Mouse (Mus musculus) heart, embryonic 12.5 days (tissue): ENCODE measurements at regions not wholly inside any gene's neighbourhood (a gene's known extent, or its start where the extent isn't known, plus 50 kb on each side); places are given as distances from the start of the nearest gene placed in this dataset.

ENCODE experiments used
- ATAC-seq: fragments of 200-750 bp; cut with Nextera tagmentation; 2 replicates; pipeline ENCODE4 v1.8.0; 2017; ENCODE audit warnings: moderate TSS enrichment, moderate library complexity; ENCODE audit not compliant: insufficient number of reproducible peaks, low FRiP score
- H3K27ac ChIP-seq: fragments of 300-500 bp; sonication (generic); 2 replicates; pipeline ENCODE4 v1.5.1; 2016; ENCODE audit warnings: mild to moderate bottlenecking, moderate library complexity; ENCODE audit not compliant: poor library complexity, severe bottlenecking
- H3K27me3 ChIP-seq: fragments of 300-500 bp; sonication (generic); replicated peaks from 2 replicates; pipeline ENCODE4 v1.6.1; 2016; ENCODE audit warnings: mild to moderate bottlenecking, moderate library complexity
- H3K36me3 ChIP-seq: fragments of 300-500 bp; sonication (generic); 2 replicates; pipeline ENCODE4 v1.6.1; 2016; ENCODE audit warnings: mild to moderate bottlenecking, moderate library complexity
- H3K4me1 ChIP-seq: fragments of 300-500 bp; sonication (generic); replicated peaks from 2 replicates; pipeline ENCODE4 v1.6.1; 2016; ENCODE audit warnings: mild to moderate bottlenecking
- H3K4me2 ChIP-seq: fragments of 300-500 bp; sonication (generic); 2 replicates; pipeline ENCODE4 v1.6.1; 2016; ENCODE audit warnings: mild to moderate bottlenecking, moderate library complexity
- H3K4me3 ChIP-seq: fragments of 300-500 bp; sonication (generic); 2 replicates; pipeline ENCODE4 v1.5.1; 2016; ENCODE audit warnings: mild to moderate bottlenecking
- H3K9ac ChIP-seq: fragments of 300-500 bp; sonication (generic); 2 replicates; pipeline ENCODE4 v1.6.1; 2016; ENCODE audit warnings: mild to moderate bottlenecking, moderate library complexity
- H3K9me3 ChIP-seq: fragments of 300-500 bp; sonication (generic); replicated peaks from 2 replicates; pipeline ENCODE4 v1.6.1; 2016; ENCODE audit warnings: mild to moderate bottlenecking, moderate library complexity
- WGBS: fragments of 180-500 bp; shearing (Covaris S2); methylation state at CpG from one replicate; pipeline ENCODE4 v1.1.7; 2016; 5-methylcytosine and 5-hydroxymethylcytosine counted together

- Histone ChIP-seq H3K4me3 (no peak overlapping the region), H3K27ac (no peak overlapping the region), H3K4me2 (no peak overlapping the region), H3K9me3 (0 out of 2 replicates have a peak, but pooled peaks cover 5% of the 10 kb centered on the region), H3K9ac (no peak overlapping the region), H3K36me3 (no peaks in the 10 kb centered on the region), H3K27me3 (peaks cover 36% of the 10 kb centered on the region), H3K4me1 (0 out of 2 replicates have a peak, but pooled peaks cover 5% of the 10 kb centered on the region)
- 71% methylated on average over 8 of the region's 8 CpGs for WGBS
- no peak for ATAC-seq
These were observed 193.6 kb upstream of the Six2 start for GRCm38 (mm10) chr17:85881636-85882170.

- no peak for ATAC-seq
- peaks cover 36% of the 10 kb centered on the region for H3K27me3 ChIP-seq
- WGBS: 63% methylated on average over 5 of the region's 5 CpGs
These were observed 193.0 kb upstream of the Six2 start for GRCm38 (mm10) chr17:85881046-85881445.

GRCm38 (mm10) chr17:85877426-85877825 lies 189.4 kb upstream of the Six2 start:
- 36% methylated on average over 3 of the region's 3 CpGs for WGBS
- no peak overlapping the region for H3K9ac ChIP-seq
- H3K4me1 ChIP-seq: peaks cover 14% of the 10 kb centered on the region; the same call in 1 of the 2 replicates
- no peak overlapping the region for H3K27ac ChIP-seq
- ATAC-seq: no peak
- peaks cover 45% of the 10 kb centered on the region for H3K27me3 ChIP-seq
- H3K9me3 ChIP-seq: 0 out of 2 replicates have a peak, but pooled peaks cover 5% of the 10 kb centered on the region
- H3K4me3 ChIP-seq: no peak overlapping the region
- H3K36me3 ChIP-seq: no peaks in the 10 kb centered on the region
- H3K4me2 ChIP-seq: no peak overlapping the region

More at GRCm38 (mm10) chr17:85881046-85881445, 193.0 kb upstream of the Six2 start:
- Histone ChIP-seq H3K4me2 (no peak overlapping the region), H3K4me1 (0 out of 2 replicates have a peak, but pooled peaks cover 5% of the 10 kb centered on the region), H3K27ac (no peak overlapping the region), H3K9ac (no peak overlapping the region), H3K36me3 (no peaks in the 10 kb centered on the region), H3K4me3 (no peak overlapping the region), H3K9me3 (0 out of 2 replicates have a peak, but pooled peaks cover 5% of the 10 kb centered on the region)

GRCm38 (mm10) chr17:85876853-85877252 lies 188.8 kb upstream of the Six2 start:
- WGBS: 48% methylated on average over 10 of the region's 10 CpGs
- H3K4me3 ChIP-seq: no peak overlapping the region
- no peaks in the 10 kb centered on the region for H3K36me3 ChIP-seq
- 0 out of 2 replicates have a peak, but pooled peaks cover 5% of the 10 kb centered on the region for H3K9me3 ChIP-seq
- no peak overlapping the region for H3K27ac ChIP-seq
- ATAC-seq: no peak
- peaks cover 14% of the 10 kb centered on the region; the same call in 1 of the 2 replicates for H3K4me1 ChIP-seq
- H3K9ac ChIP-seq: no peak overlapping the region
- H3K27me3 ChIP-seq: peaks cover 44% of the 10 kb centered on the region
- H3K4me2 ChIP-seq: no peak overlapping the region

- peaks cover 24% of the 10 kb centered on the region for H3K4me1 ChIP-seq
- H3K4me2 ChIP-seq: peak overlapping the region; percentile 33; the same call in 1 of the 2 replicates
- H3K27ac ChIP-seq: no peak overlapping the region
- H3K9ac ChIP-seq: 0 out of 2 replicates have a peak overlapping the region, but pooled peaks have one; percentile 14
- H3K27me3 ChIP-seq: peaks cover 49% of the 10 kb centered on the region
- H3K4me3 ChIP-seq: no peak overlapping the region
- ATAC-seq: no peak
- H3K36me3 ChIP-seq: no peaks in the 10 kb centered on the region
- no peaks in the 10 kb centered on the region for H3K9me3 ChIP-seq
- WGBS: 11% methylated on average over 13 of the region's 13 CpGs
These were observed 185.9 kb upstream of the Six2 start for GRCm38 (mm10) chr17:85873853-85874586.

GRCm38 (mm10) chr17:85872903-85873413 lies 184.9 kb upstream of the Six2 start:
- peaks cover 26% of the 10 kb centered on the region for H3K4me1 ChIP-seq
- 39% methylated on average over 6 of the region's 6 CpGs for WGBS
- H3K9ac ChIP-seq: no peak overlapping the region
- no peak for ATAC-seq
- no peak overlapping the region for H3K27ac ChIP-seq
- H3K4me3 ChIP-seq: no peak overlapping the region
- H3K36me3 ChIP-seq: no peaks in the 10 kb centered on the region
- H3K4me2 ChIP-seq: no peak overlapping the region
- H3K9me3 ChIP-seq: no peaks in the 10 kb centered on the region
- peaks cover 50% of the 10 kb centered on the region for H3K27me3 ChIP-seq

- Histone ChIP-seq H3K9me3 (no peaks in the 10 kb centered on the region), H3K9ac (no peak overlapping the region), H3K27ac (no peak overlapping the region), H3K4me2 (no peak overlapping the region), H3K27me3 (peaks cover 49% of the 10 kb centered on the region), H3K36me3 (no peaks in the 10 kb centered on the region), H3K4me1 (peaks cover 21% of the 10 kb centered on the region), H3K4me3 (no peak overlapping the region)
- ATAC-seq: no peak
- 62% methylated on average over 8 of the region's 8 CpGs for WGBS
These were observed 182.3 kb upstream of the Six2 start for GRCm38 (mm10) chr17:85870406-85870805.

- Histone ChIP-seq H3K4me2 (no peak overlapping the region), H3K4me1 (peaks cover 20% of the 10 kb centered on the region)
- 32% methylated on average over 5 of the region's 5 CpGs for WGBS
These were observed 181.1 kb upstream of the Six2 start for GRCm38 (mm10) chr17:85869179-85869578.

GRCm38 (mm10) chr17:85867945-85868616 lies 180.0 kb upstream of the Six2 start:
- 81% methylated on average over 12 of the region's 12 CpGs for WGBS
- no peak overlapping the region for H3K27ac ChIP-seq
- H3K4me2 ChIP-seq: no peak overlapping the region
- H3K27me3 ChIP-seq: peaks cover 33% of the 10 kb centered on the region
- ATAC-seq: no peak
- peaks cover 16% of the 10 kb centered on the region for H3K4me1 ChIP-seq
- no peak overlapping the region for H3K4me3 ChIP-seq
- H3K9ac ChIP-seq: no peak overlapping the region
- no peaks in the 10 kb centered on the region for H3K9me3 ChIP-seq
- no peaks in the 10 kb centered on the region for H3K36me3 ChIP-seq

More at GRCm38 (mm10) chr17:85869179-85869578, 181.1 kb upstream of the Six2 start:
- H3K9ac ChIP-seq: no peak overlapping the region
- H3K27ac ChIP-seq: peak overlapping the region; percentile 35; the same call in 1 of the 2 replicates
- peaks cover 38% of the 10 kb centered on the region for H3K27me3 ChIP-seq
- H3K9me3 ChIP-seq: no peaks in the 10 kb centered on the region
- peak; percentile 19; the same call in 1 of the 2 replicates for ATAC-seq
- H3K36me3 ChIP-seq: no peaks in the 10 kb centered on the region
- no peak overlapping the region for H3K4me3 ChIP-seq

- Histone ChIP-seq H3K9me3 (no peaks in the 10 kb centered on the region), H3K27ac (no peak overlapping the region), H3K4me1 (peaks cover 12% of the 10 kb centered on the region), H3K4me3 (no peak overlapping the region), H3K4me2 (no peak overlapping the region), H3K27me3 (peaks cover 23% of the 10 kb centered on the region), H3K36me3 (no peaks in the 10 kb centered on the region), H3K9ac (no peak overlapping the region)
- ATAC-seq: no peak
- 78% methylated on average over 3 of the region's 3 CpGs for WGBS
These were observed 178.5 kb upstream of the Six2 start for GRCm38 (mm10) chr17:85866581-85866980.

- 79% methylated on average over 4 of the region's 4 CpGs for WGBS
- Histone ChIP-seq H3K9me3 (no peaks in the 10 kb centered on the region), H3K4me1 (peaks cover 12% of the 10 kb centered on the region), H3K4me2 (no peak overlapping the region), H3K4me3 (no peak overlapping the region), H3K27me3 (peaks cover 23% of the 10 kb centered on the region), H3K36me3 (no peaks in the 10 kb centered on the region), H3K9ac (no peak overlapping the region), H3K27ac (no peak overlapping the region)
- ATAC-seq: no peak
These were observed 177.9 kb upstream of the Six2 start for GRCm38 (mm10) chr17:85865940-85866339.
